Mouse (Mus musculus): ENCODE measurements around the gene Zfp106.

- TF ChIP-seq EP300 (IDR thresholded peaks at IDR 0.05; ENCODE audit: insufficient read depth, low read depth, low read length) (no peak), CTCF (IDR thresholded peaks at IDR 0.05; ENCODE audit: low read depth, low read length) (no peak), POLR2A (IDR thresholded peaks at IDR 0.05; ENCODE audit: insufficient read depth, low read length) (no peak)
Measured at GRCm38 (mm10) chr2:120561524-120561923, 2.1 kb downstream of the Zfp106 start.
